In the genomic region with DNA sequence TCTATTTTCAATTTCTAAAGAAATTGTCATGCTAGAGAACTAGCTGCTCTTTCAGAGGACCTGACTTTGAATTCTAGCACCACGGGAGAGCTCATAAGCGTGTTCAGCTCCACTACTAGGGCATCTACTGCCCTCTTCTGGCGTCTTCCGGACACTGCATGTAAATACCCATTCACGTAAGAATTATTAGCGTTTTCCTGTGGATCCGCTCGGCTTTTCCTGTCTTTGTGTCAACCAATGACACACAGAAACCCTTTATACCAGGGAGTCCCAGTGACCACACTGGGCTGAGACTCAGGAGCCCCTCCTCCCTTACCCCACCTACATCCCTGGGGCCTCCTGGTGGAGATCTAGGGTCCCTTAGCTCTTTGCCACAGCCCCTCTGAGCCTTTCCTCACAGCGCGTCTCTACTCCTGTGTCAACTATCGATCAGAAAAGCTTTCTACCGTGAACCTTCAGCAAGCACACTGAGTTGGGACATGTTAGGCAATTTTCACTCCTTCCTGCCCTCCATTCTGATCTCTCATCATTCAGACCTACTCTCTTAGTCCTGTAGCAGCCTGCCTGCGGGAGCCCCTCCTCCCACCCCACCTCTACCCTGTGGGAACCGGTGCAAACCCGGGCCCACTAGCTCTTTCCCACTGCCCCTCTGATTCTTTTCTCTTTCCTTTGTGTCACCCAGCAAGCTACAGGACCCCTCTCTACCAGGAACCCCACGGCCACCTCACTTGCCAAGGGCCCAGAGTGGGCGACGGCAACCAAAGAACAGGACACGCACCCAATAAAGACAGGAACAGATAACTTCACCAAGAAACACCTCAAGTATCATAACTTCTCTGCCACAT, we compare ENCODE assay signal across 2 mouse cellular contexts.
A peak's percentile ranks its signal among the peaks of the same experiment; 100 is the strongest.
TF ChIP-seq lines count a peak whose summit lies in the region.

No protein-coding gene starts in this region.

TF ChIP-seq in C2C12, 6 proteins besides CTCF, POLR2A, EP300 and RAD21:
- no peak for TF ChIP-seq USF1 (IDR thresholded peaks at IDR 0.05; ENCODE audit: low read depth)
- peak; percentile 72 for TF ChIP-seq MAX (IDR thresholded peaks at IDR 0.05)

TF ChIP-seq in myocyte, 11 proteins besides CTCF, POLR2A, EP300 and RAD21:
- TF ChIP-seq E2F4 (IDR thresholded peaks at IDR 0.05; ENCODE audit: insufficient read depth) = no peak
- TF ChIP-seq SRF (IDR thresholded peaks at IDR 0.05; ENCODE audit: control insufficient read depth, insufficient read length, low read depth) = peak; percentile 46
- peak; percentile 49 for TF ChIP-seq MAX (IDR thresholded peaks at IDR 0.05; ENCODE audit: low read depth)
